Mouse (Mus musculus) kidney, postnatal 4 days (tissue): ENCODE results near the gene Gm42957.
"Not testable (repeated sequence)": the region's sequence is repeated elsewhere in the genome, so short reads cannot be mapped to it uniquely, and the experiment has no call there.

Source experiments
- DNase-seq, 2 experiments: peaks; one replicate each; pipeline ENCODE4 v3.0.0; 2021; ENCODE audit warnings: mixed read lengths in 2 of 2

Gene Gm42957

GRCm38 (mm10) chr3:96634928-96635879 lies at the start of gene Gm42957, which contains the start of gene Pex11b:
Gene Gm42957, plus strand, starts transcription at chr3:96635474.
Gene Pex11b, plus strand, starts transcription at chr3:96635376.
- peak; percentile 94 to 96 for DNase-seq

GRCm38 (mm10) chr3:96590657-96591056 lies 44.6 kb upstream of the Gm42957 start:
- no peak for DNase-seq

- peak in 1 of 2 experiments; percentile 32 for DNase-seq
Observed at GRCm38 (mm10) chr3:96593374-96593773, 41.9 kb upstream of the Gm42957 start.

GRCm38 (mm10) chr3:96593790-96594560 lies 41.3 kb upstream of the Gm42957 start, which contains the start of gene Polr3gl:
Gene Polr3gl, minus strand, starts transcription at chr3:96594181.
- peak; percentile 95 to 97 for DNase-seq

GRCm38 (mm10) chr3:96594851-96595250 lies 40.4 kb upstream of the Gm42957 start:
- DNase-seq, result peak in 1 of 2 experiments; percentile 50

- no peak for DNase-seq
Observed at GRCm38 (mm10) chr3:96595661-96596060, 39.6 kb upstream of the Gm42957 start.

- peak; percentile 49 to 62 for DNase-seq
Observed at GRCm38 (mm10) chr3:96596228-96596707, 39.0 kb upstream of the Gm42957 start, which contains the start of gene Ankrd34a. Gene Ankrd34a, plus strand, starts transcription at chr3:96596636.

- peak in 1 of 2 experiments; percentile 11 for DNase-seq
Observed at GRCm38 (mm10) chr3:96596855-96597254, 38.4 kb upstream of the Gm42957 start.

- DNase-seq, result peak; percentile 53 to 58
Observed at GRCm38 (mm10) chr3:96597435-96597891, 37.8 kb upstream of the Gm42957 start.

- DNase-seq, result peak; percentile 80 to 82
Observed at GRCm38 (mm10) chr3:96598156-96599068, 36.9 kb upstream of the Gm42957 start.

- peak in 1 of 2 experiments; percentile 4 for DNase-seq
Observed at GRCm38 (mm10) chr3:96599069-96599393, 36.2 kb upstream of the Gm42957 start.

- DNase-seq, result no peak
Observed at GRCm38 (mm10) chr3:96599411-96599810, 35.9 kb upstream of the Gm42957 start.

GRCm38 (mm10) chr3:96600639-96601250 lies 34.5 kb upstream of the Gm42957 start, which contains the start of gene Lix1l:
Gene Lix1l, plus strand, starts transcription at chr3:96601149.
- DNase-seq, result peak; percentile 93 to 96

- peak; percentile 82 to 88 for DNase-seq
Observed at GRCm38 (mm10) chr3:96601251-96601787, 34.0 kb upstream of the Gm42957 start.

- peak; percentile 49 to 64 for DNase-seq
Observed at GRCm38 (mm10) chr3:96601941-96602703, 33.2 kb upstream of the Gm42957 start.

GRCm38 (mm10) chr3:96602704-96603084 lies 32.6 kb upstream of the Gm42957 start:
- DNase-seq, result no peak

GRCm38 (mm10) chr3:96603311-96603710 lies 32.0 kb upstream of the Gm42957 start:
- peak in 1 of 2 experiments; percentile 14 for DNase-seq

GRCm38 (mm10) chr3:96606007-96606406 lies 29.3 kb upstream of the Gm42957 start:
- not testable (repeated sequence) for DNase-seq

GRCm38 (mm10) chr3:96606618-96607017 lies 28.7 kb upstream of the Gm42957 start:
- DNase-seq, result no peak

- no peak for DNase-seq
Observed at GRCm38 (mm10) chr3:96617941-96618340, 17.3 kb upstream of the Gm42957 start.
